Mouse (Mus musculus) brain, embryonic 14.5 days (tissue): ENCODE data around the gene Tubgcp6.

Source experiments
- CTCF ChIP-seq: fragments of 200-500 bp; IDR thresholded peaks from 2 replicates; pipeline ENCODE4 v1.5.1; 2012; ENCODE audit warnings: inconsistent platforms, mild to moderate bottlenecking, moderate library complexity, borderline replicate concordance; ENCODE audit not compliant: insufficient read depth, insufficient read length; ENCODE audit errors: extremely low read depth
- POLR2A ChIP-seq: fragments of 200-500 bp; IDR thresholded peaks from 2 replicates; pipeline ENCODE4 v1.6.1; 2012; ENCODE audit warnings: mild to moderate bottlenecking, inconsistent platforms, borderline replicate concordance; ENCODE audit not compliant: poor library complexity, insufficient read depth, insufficient read length, severe bottlenecking; ENCODE audit errors: extremely low read depth

DNA sequence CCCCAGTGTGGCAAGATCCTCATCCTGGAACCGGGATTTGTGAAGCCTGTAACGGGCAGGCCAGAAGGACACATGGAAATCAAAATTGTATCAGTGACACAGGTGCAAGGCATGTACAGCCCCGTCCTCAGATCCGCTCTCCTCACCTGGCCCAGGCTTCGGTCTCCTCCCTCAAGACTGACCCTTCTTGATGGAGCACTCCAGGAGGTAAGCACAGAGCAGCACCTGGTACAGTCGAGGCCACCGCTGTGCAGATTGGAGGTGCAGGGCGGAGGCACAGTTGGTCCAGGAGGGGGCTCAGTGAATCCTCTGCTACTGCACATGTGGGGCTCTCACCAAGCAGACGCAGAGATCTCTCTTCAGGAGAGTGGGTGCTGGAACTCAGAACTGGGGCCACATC, 2.4 kb upstream of the Tubgcp6 start:
- TF ChIP-seq POLR2A (no peak), CTCF (no peak)
